Mouse (Mus musculus) embryo, embryonic 11.5 days (tissue): ENCODE results near the gene Soat1.
"Not testable (repeated sequence)": the region's sequence is repeated elsewhere in the genome, so short reads cannot be mapped to it uniquely, and the experiment has no call there.

Experiments used
- DNase-seq: peaks from one replicate; pipeline ENCODE4 v3.0.0-alpha.2; 2012; ENCODE audit warnings: low read depth, low spot score

Gene Soat1

DNA sequence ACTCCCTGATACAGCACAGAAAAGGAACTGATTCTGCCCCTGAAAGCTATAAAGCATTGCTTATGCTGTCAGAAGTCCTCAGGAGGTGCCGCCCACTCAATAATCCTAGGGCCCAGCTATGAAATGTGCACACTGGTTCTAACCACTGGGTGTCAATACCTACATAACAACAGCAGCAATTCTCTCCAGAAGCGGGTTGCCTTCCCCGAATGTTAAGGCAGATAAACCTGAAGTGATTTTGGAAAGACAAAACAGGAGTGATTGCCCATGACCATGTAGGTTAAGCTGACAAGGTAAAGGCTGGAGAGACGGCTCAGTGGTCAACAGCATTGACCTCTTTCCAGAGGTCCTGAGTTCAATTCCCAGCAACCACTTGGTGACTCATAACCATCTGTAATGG, 48.4 kb downstream of the Soat1 start:
- DNase-seq, result no peak

DNA sequence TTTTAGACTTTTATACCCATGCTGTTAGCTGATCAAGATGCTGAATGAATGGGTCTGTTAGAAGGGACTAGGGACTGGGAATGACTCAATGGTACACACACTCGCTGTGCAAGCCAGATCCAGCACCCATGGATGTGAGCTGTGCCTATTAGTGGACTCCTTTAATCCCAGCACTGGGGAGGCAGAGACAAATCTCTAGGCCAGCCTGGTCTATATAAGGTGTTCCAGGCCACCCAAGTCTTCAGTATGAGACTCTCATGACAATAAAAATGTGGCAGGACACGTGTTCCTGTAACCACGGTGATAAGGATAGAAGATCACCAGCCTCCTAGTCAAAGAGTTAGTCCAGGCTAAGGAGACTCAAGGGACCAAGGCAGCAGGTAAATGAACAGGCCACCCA, 50.1 kb downstream of the Soat1 start:
- DNase-seq, result no peak

DNA sequence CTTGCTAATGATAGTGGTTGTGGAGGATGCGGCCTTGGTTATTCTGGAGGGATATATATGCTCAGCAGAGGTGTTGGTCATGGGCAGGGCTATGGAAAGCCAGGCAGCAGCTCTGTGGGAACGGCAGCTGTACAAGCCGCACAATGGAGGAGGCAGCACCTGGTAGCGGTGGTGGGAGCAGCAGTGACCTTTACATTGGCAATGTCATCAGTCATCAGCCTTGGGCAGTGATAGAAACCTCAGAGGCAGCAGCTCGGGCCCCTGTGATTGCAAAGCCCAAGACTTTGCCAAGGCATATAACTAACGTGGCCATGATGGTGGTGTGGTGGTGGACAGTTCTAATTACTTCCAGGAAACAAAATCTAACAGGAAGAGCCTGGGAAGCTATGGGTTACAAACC, 50.6 kb downstream of the Soat1 start:
- DNase-seq, result no peak

GRCm38 (mm10) chr1:156422856-156423255, 51.3 kb downstream of the Soat1 start:
- DNase-seq, result no peak

- peak; percentile 79 for DNase-seq
These were observed 53.3 kb downstream of the Soat1 start, which contains the start of gene Axdnd1 for GRCm38 (mm10) chr1:156420671-156421297. TSS of gene Axdnd1 (minus strand) at chr1:156421159.

- peak; percentile 5 for DNase-seq
These were observed 56.0 kb downstream of the Soat1 start for GRCm38 (mm10) chr1:156418170-156418569.

DNA sequence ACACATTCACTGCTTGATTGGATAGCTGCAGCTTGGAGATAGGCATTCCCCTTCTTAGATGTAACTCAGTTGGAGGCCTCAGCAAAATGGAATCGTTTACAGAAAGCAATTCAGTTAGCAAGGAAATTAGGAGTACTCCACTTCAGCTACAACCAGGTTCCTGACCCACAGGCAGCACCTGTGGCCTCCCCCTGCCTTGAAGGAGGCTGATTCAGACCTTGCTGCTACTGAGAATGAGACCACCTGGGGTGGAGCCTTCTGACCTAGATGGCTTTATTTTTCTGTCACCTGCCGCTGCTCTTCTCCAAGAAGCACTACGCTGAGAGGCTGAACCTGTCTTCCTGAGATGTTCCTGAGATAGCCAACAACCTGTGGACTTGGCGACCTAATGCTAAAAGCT, 65.6 kb downstream of the Soat1 start:
- DNase-seq, result no peak

DNA sequence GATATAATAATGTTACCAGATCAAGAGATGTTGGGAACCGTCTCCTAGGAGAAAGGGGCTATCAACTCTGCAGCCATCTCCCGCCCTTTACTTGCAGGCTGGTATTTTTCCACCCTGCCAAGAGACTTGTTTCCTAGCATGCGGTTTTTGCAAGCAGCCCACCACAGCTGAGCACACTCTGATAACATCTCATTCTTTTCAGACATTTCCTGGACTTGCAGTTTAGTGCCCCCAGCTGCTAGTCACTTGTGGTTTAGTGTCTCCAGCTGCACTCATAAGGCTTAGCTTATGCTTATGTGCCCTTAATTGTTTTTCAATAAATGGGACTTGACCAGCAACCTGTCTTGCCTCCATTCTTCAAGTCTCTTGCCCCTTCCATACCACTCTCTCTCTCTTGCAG, 66.1 kb downstream of the Soat1 start:
- DNase-seq, result no peak

- DNase-seq, result no peak
These were observed 70.9 kb downstream of the Soat1 start for GRCm38 (mm10) chr1:156403251-156403650.

GRCm38 (mm10) chr1:156402491-156402890, 71.6 kb downstream of the Soat1 start:
- DNase-seq, result no peak

GRCm38 (mm10) chr1:156400159-156400558, 74.0 kb downstream of the Soat1 start:
- not testable (repeated sequence) for DNase-seq

- DNase-seq, result no peak
These were observed 81.0 kb downstream of the Soat1 start for GRCm38 (mm10) chr1:156393148-156393547.

DNA sequence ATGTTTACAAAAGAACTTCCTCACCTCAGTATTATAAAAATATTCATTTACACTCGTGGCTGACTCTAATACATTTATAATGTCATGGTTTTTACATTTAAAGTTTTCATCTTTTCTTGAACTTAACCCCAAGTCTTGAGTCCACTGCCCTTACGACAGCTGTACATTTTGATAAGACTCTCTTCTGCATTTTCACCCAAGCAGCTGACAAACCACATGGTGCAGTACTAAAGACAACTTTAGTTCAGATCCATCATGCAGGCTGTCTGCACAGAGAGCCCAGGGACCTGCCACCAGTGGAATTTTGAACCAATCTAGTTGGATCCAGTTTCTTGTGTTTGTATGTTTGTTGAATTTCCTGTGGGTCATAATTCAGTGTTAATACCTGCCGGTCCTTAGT, 87.3 kb downstream of the Soat1 start:
- DNase-seq, result no peak

- no peak for DNase-seq
These were observed 87.9 kb downstream of the Soat1 start for GRCm38 (mm10) chr1:156386232-156386631.

GRCm38 (mm10) chr1:156381217-156381616, 92.9 kb downstream of the Soat1 start:
- DNase-seq, result no peak
